Mouse (Mus musculus): ENCODE data around the gene Tbc1d4. TPM values are rescaled to one million over a fixed set of nuclear protein-coding genes. Genes with fewer than 3 reads are reported as not detected.
"Not testable (repeated sequence)": the region's sequence is repeated elsewhere in the genome, so short reads cannot be mapped to it uniquely, and the experiment has no call there.

The Tbc1d4 gene
- polyA plus RNA-seq, 1 experiment from 2014 or later: 6.4 TPM

GRCm38 (mm10) chr14:101587366-101588040 lies 21.5 kb downstream of the Tbc1d4 start:
- ATAC-seq (ENCODE audit: insufficient read depth, low FRiP score, low TSS enrichment); H3K9ac ChIP-seq (ENCODE audit: low read length); H3K9me3 ChIP-seq (ENCODE audit: control insufficient read depth, low read length); H3K36me3 ChIP-seq (ENCODE audit: control insufficient read depth, insufficient read depth, low read length); DNase-seq (ENCODE audit: low spot score); H3K4me2 ChIP-seq (ENCODE audit: low read depth); H3K4me1 ChIP-seq (ENCODE audit: control insufficient read depth, insufficient read depth, low read length); H3K27me3 ChIP-seq (ENCODE audit: control insufficient read depth, insufficient read depth, low read length); H3K27ac ChIP-seq (ENCODE audit: low read depth, low read length); H3K4me3 ChIP-seq (ENCODE audit: low read depth, low read length): not testable (repeated sequence)
- 60% methylated on average over 4 of the region's 6 CpGs for WGBS

DNA sequence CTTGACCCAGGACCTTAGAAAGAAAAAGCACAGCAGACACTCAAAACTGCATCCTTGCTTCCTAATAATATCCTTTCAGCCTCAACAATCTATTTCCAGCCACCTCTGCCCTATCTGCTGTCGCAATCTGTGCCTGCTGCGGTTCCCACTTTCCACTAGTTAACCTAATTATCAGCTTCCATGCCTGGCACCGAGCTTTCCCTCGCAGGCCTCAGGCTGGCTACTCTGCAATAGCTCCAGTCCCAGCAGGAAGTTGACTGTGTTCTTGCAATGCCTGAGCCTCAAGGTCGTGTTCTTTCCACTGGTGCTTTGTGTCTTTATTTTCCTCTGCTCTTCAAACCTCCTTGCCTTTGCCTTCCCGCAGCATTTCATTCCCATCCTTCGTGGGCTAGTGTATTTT lies 22.9 kb downstream of the Tbc1d4 start:
- Histone ChIP-seq H3K27me3 (ENCODE audit: control insufficient read depth, insufficient read depth, low read length) (no peaks in the 10 kb centered on the region), H3K4me3 (ENCODE audit: low read depth, low read length) (no peak overlapping the region), H3K9ac (ENCODE audit: low read length) (no peak overlapping the region), H3K4me1 (ENCODE audit: control insufficient read depth, insufficient read depth, low read length) (no peaks in the 10 kb centered on the region), H3K36me3 (ENCODE audit: control insufficient read depth, insufficient read depth, low read length) (no peaks in the 10 kb centered on the region), H3K9me3 (ENCODE audit: control insufficient read depth, low read length) (no peaks in the 10 kb centered on the region), H3K27ac (ENCODE audit: low read depth, low read length) (no peak overlapping the region), H3K4me2 (ENCODE audit: low read depth) (no peak overlapping the region)
- 80% methylated on average over 7 of the region's 7 CpGs for WGBS
- DNase-seq (ENCODE audit: low spot score): no peak
- no peak for ATAC-seq (ENCODE audit: insufficient read depth, low FRiP score, low TSS enrichment)

GRCm38 (mm10) chr14:101575651-101576050 lies 33.3 kb downstream of the Tbc1d4 start:
- Histone ChIP-seq H3K9me3 (ENCODE audit: control insufficient read depth, low read length) (no peaks in the 10 kb centered on the region), H3K4me3 (ENCODE audit: low read depth, low read length) (no peak overlapping the region), H3K36me3 (ENCODE audit: control insufficient read depth, insufficient read depth, low read length) (no peaks in the 10 kb centered on the region), H3K27me3 (ENCODE audit: control insufficient read depth, insufficient read depth, low read length) (no peaks in the 10 kb centered on the region), H3K4me2 (ENCODE audit: low read depth) (no peak overlapping the region), H3K4me1 (ENCODE audit: control insufficient read depth, insufficient read depth, low read length) (no peaks in the 10 kb centered on the region), H3K27ac (ENCODE audit: low read depth, low read length) (no peak overlapping the region), H3K9ac (ENCODE audit: low read length) (no peak overlapping the region)
- 18% methylated on average over 3 of the region's 3 CpGs for WGBS
- ATAC-seq (ENCODE audit: insufficient read depth, low FRiP score, low TSS enrichment) (no peak), DNase-seq (ENCODE audit: low spot score) (no peak)

GRCm38 (mm10) chr14:101574536-101574935 lies 34.5 kb downstream of the Tbc1d4 start:
- H3K4me3 ChIP-seq (ENCODE audit: low read depth, low read length): no peak overlapping the region
- no peak overlapping the region for H3K27ac ChIP-seq (ENCODE audit: low read depth, low read length)
- H3K9me3 ChIP-seq (ENCODE audit: control insufficient read depth, low read length): no peaks in the 10 kb centered on the region
- H3K4me1 ChIP-seq (ENCODE audit: control insufficient read depth, insufficient read depth, low read length): no peaks in the 10 kb centered on the region
- H3K9ac ChIP-seq (ENCODE audit: low read length): no peak overlapping the region
- 100% methylated on average over 1 of the region's 1 CpGs for whole genome bisulfite sequencing
- H3K4me2 ChIP-seq (ENCODE audit: low read depth): no peak overlapping the region
- H3K27me3 ChIP-seq (ENCODE audit: control insufficient read depth, insufficient read depth, low read length): no peaks in the 10 kb centered on the region
- DNase-seq (ENCODE audit: low spot score): no peak
- no peak for ATAC-seq (ENCODE audit: insufficient read depth, low FRiP score, low TSS enrichment)
- H3K36me3 ChIP-seq (ENCODE audit: control insufficient read depth, insufficient read depth, low read length): no peaks in the 10 kb centered on the region

DNA sequence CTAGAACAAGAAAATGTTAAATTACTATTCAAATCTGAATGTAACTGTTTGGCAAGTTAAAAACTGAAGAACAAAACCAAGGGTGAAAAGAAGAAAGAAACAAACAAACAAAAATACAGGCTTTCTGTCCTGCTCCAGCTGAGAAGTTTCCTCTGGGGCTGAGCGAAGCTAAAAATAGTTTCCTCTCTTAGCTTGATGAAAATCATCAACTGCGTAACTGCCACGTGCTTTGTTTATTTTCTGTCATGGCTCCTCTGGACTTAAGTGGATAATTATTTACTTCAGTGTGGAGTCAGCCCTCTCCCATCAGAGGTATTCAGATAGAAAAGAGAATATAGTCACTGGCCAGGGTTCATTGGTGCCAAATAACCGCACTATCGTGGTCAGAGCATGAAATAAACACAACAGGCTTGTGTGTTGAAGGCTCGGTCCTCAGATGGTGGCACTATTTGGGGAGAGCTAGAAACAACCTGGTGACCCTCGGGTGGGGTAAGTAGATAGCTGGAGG lies 35.8 kb downstream of the Tbc1d4 start:
- Histone ChIP-seq H3K27ac (ENCODE audit: low read depth, low read length) (no peak overlapping the region), H3K4me2 (ENCODE audit: low read depth) (no peak overlapping the region), H3K36me3 (ENCODE audit: control insufficient read depth, insufficient read depth, low read length) (no peaks in the 10 kb centered on the region), H3K27me3 (ENCODE audit: control insufficient read depth, insufficient read depth, low read length) (no peaks in the 10 kb centered on the region), H3K9me3 (ENCODE audit: control insufficient read depth, low read length) (no peaks in the 10 kb centered on the region), H3K4me1 (ENCODE audit: control insufficient read depth, insufficient read depth, low read length) (no peaks in the 10 kb centered on the region), H3K9ac (ENCODE audit: low read length) (no peak overlapping the region), H3K4me3 (ENCODE audit: low read depth, low read length) (no peak overlapping the region)
- ATAC-seq (ENCODE audit: insufficient read depth, low FRiP score, low TSS enrichment) (no peak), DNase-seq (ENCODE audit: low spot score) (no peak)
- 84% methylated on average over 7 of the region's 7 CpGs for WGBS

DNA sequence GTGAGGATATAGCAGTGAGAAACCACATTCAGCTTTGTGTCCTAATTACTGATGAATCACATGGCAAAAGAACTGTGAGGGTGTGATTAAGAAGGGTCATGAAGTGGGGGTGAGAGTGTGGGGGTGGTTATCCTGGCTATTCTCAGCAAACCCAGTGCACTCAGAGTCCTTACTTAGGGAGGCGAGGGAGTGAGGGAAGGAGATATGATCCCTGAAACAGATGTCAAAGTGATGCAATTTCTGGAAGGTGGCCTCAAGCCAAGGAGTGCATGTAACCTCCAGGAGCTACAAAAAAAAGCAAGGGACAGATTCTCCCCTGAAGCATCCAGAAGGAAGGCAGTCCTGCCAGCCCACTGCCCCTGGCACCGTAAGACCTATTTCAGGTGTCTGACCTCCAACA lies 40.2 kb downstream of the Tbc1d4 start:
- no peaks in the 10 kb centered on the region for H3K9me3 ChIP-seq (ENCODE audit: control insufficient read depth, low read length)
- no peak overlapping the region for H3K9ac ChIP-seq (ENCODE audit: low read length)
- no peaks in the 10 kb centered on the region for H3K4me1 ChIP-seq (ENCODE audit: control insufficient read depth, insufficient read depth, low read length)
- no peak overlapping the region for H3K27ac ChIP-seq (ENCODE audit: low read depth, low read length)
- no peaks in the 10 kb centered on the region for H3K27me3 ChIP-seq (ENCODE audit: control insufficient read depth, insufficient read depth, low read length)
- H3K4me3 ChIP-seq (ENCODE audit: low read depth, low read length): no peak overlapping the region
- H3K4me2 ChIP-seq (ENCODE audit: low read depth): no peak overlapping the region
- H3K36me3 ChIP-seq (ENCODE audit: control insufficient read depth, insufficient read depth, low read length): no peaks in the 10 kb centered on the region
- ATAC-seq (ENCODE audit: insufficient read depth, low FRiP score, low TSS enrichment) (no peak), DNase-seq (ENCODE audit: low spot score) (no peak)
- WGBS: 84% methylated on average over 2 of the region's 2 CpGs

GRCm38 (mm10) chr14:101566717-101567116 lies 42.3 kb downstream of the Tbc1d4 start:
- no peaks in the 10 kb centered on the region for H3K27me3 ChIP-seq (ENCODE audit: control insufficient read depth, insufficient read depth, low read length)
- no peak overlapping the region for H3K9ac ChIP-seq (ENCODE audit: low read length)
- no peak for ATAC-seq (ENCODE audit: insufficient read depth, low FRiP score, low TSS enrichment)
- no peak overlapping the region for H3K4me2 ChIP-seq (ENCODE audit: low read depth)
- no peak for DNase-seq (ENCODE audit: low spot score)
- H3K36me3 ChIP-seq (ENCODE audit: control insufficient read depth, insufficient read depth, low read length): no peaks in the 10 kb centered on the region
- no peaks in the 10 kb centered on the region for H3K9me3 ChIP-seq (ENCODE audit: control insufficient read depth, low read length)
- H3K27ac ChIP-seq (ENCODE audit: low read depth, low read length): no peak overlapping the region
- 86% methylated on average over 2 of the region's 2 CpGs for WGBS
- H3K4me1 ChIP-seq (ENCODE audit: control insufficient read depth, insufficient read depth, low read length): no peaks in the 10 kb centered on the region
- H3K4me3 ChIP-seq (ENCODE audit: low read depth, low read length): no peak overlapping the region

DNA sequence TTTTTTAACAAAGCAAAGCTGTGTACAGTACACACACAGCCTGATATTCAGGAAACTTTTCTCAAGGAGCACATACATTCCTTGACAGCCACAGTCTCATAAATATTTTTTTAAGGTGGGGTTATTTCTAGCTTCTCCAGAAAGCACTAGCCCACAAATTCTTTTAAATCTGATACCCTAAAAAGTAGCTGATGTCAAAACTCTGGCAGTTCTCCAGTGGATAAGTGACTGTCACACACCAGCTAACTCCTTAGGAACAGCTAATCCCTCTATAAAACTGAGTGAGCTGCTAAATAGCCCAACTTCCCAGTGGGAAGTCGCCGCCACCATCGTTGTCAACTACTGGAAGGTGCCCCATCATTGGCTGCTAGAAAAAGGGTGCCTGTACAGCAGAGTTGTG lies 43.3 kb downstream of the Tbc1d4 start:
- Histone ChIP-seq H3K4me1 (ENCODE audit: control insufficient read depth, insufficient read depth, low read length) (peaks cover 4% of the 10 kb centered on the region; the same call in 1 of the 2 replicates), H3K9ac (ENCODE audit: low read length) (no peak overlapping the region), H3K36me3 (ENCODE audit: control insufficient read depth, insufficient read depth, low read length) (no peaks in the 10 kb centered on the region), H3K9me3 (ENCODE audit: control insufficient read depth, low read length) (no peaks in the 10 kb centered on the region), H3K4me2 (ENCODE audit: low read depth) (no peak overlapping the region), H3K27me3 (ENCODE audit: control insufficient read depth, insufficient read depth, low read length) (no peaks in the 10 kb centered on the region), H3K4me3 (ENCODE audit: low read depth, low read length) (no peak overlapping the region), H3K27ac (ENCODE audit: low read depth, low read length) (no peak overlapping the region)
- 64% methylated on average over 3 of the region's 3 CpGs for WGBS
- ATAC-seq (ENCODE audit: insufficient read depth, low FRiP score, low TSS enrichment) (no peak), DNase-seq (ENCODE audit: low spot score) (no peak)

- no peak overlapping the region for H3K4me3 ChIP-seq (ENCODE audit: low read depth, low read length)
- no peaks in the 10 kb centered on the region for H3K36me3 ChIP-seq (ENCODE audit: control insufficient read depth, insufficient read depth, low read length)
- 0 out of 2 replicates have a peak overlapping the region, but pooled peaks have one; percentile 14 for H3K27ac ChIP-seq (ENCODE audit: low read depth, low read length)
- DNase-seq (ENCODE audit: low spot score): peak; percentile 29
- no peak overlapping the region for H3K4me2 ChIP-seq (ENCODE audit: low read depth)
- WGBS: 56% methylated on average over 12 of the region's 12 CpGs
- no peaks in the 10 kb centered on the region for H3K27me3 ChIP-seq (ENCODE audit: control insufficient read depth, insufficient read depth, low read length)
- ATAC-seq (ENCODE audit: insufficient read depth, low FRiP score, low TSS enrichment): peak; percentile 65; the same call in 1 of the 2 replicates
- no peak overlapping the region for H3K9ac ChIP-seq (ENCODE audit: low read length)
- H3K4me1 ChIP-seq (ENCODE audit: control insufficient read depth, insufficient read depth, low read length): peaks cover 4% of the 10 kb centered on the region; the same call in 1 of the 2 replicates
- H3K9me3 ChIP-seq (ENCODE audit: control insufficient read depth, low read length): no peaks in the 10 kb centered on the region
Measured at GRCm38 (mm10) chr14:101561251-101561701, 47.7 kb downstream of the Tbc1d4 start.

Measured in neural tube, embryonic 11.5 days (tissue).